Mouse (Mus musculus): ENCODE measurements around the gene Ppfia3. TPM values are rescaled to one million over a fixed set of nuclear protein-coding genes. Genes with fewer than 3 reads are reported as not detected.
"Not testable (repeated sequence)": the region's sequence is repeated elsewhere in the genome, so short reads cannot be mapped to it uniquely, and the experiment has no call there.

Ppfia3 gene
- total and polyA plus RNA-seq, 2 experiments from 2014 or later: 25.5 to 107 TPM

- WGBS: 1% methylated on average over 43 of the region's 43 CpGs
- H3K4me3 ChIP-seq (ENCODE audit: low read length): peak overlapping the region; percentile 46
Observed at GRCm38 (mm10) chr7:45361243-45361804, 5.5 kb downstream of the Ppfia3 start.

GRCm38 (mm10) chr7:45360404-45361125 is 6.3 kb downstream of the Ppfia3 start:
- Histone ChIP-seq H3K4me2 (ENCODE audit: low read depth, low read length) (peak overlapping the region; percentile 68; the same call in 1 of the 2 replicates), H3K27ac (no peak overlapping the region), H3K9me3 (ENCODE audit: low read length) (no peaks in the 10 kb centered on the region), H3K27me3 (ENCODE audit: insufficient read depth, low read length) (no peaks in the 10 kb centered on the region), H3K36me3 (ENCODE audit: insufficient read depth, low read length) (peaks cover 14% of the 10 kb centered on the region), H3K4me1 (ENCODE audit: insufficient read depth, low read length) (peaks cover 11% of the 10 kb centered on the region), H3K9ac (replicated peaks; ENCODE audit: low read length) (no peak overlapping the region), H3K4me3 (ENCODE audit: low read length) (peak overlapping the region; percentile 46; the same call in 1 of the 2 replicates)
- no peak; the same call in 1 of the 2 replicates for ATAC-seq
- no peak for DNase-seq (ENCODE audit: low spot score)
- 61% methylated on average over 18 of the region's 18 CpGs for WGBS
- no peak for TF ChIP-seq CTCF (IDR thresholded peaks at IDR 0.05; ENCODE audit: low read depth)

More at GRCm38 (mm10) chr7:45361243-45361804, 5.5 kb downstream of the Ppfia3 start:
- H3K9ac ChIP-seq (replicated peaks; ENCODE audit: low read length): peak overlapping the region; percentile 65
- H3K27ac ChIP-seq: peak overlapping the region; percentile 65; the same call in 1 of the 2 replicates
- H3K9me3 ChIP-seq (ENCODE audit: low read length): no peaks in the 10 kb centered on the region
- ATAC-seq (peak; percentile 93), DNase-seq (ENCODE audit: low spot score) (peak; percentile 95)
- peaks cover 9% of the 10 kb centered on the region for H3K36me3 ChIP-seq (ENCODE audit: insufficient read depth, low read length)
- no peaks in the 10 kb centered on the region for H3K27me3 ChIP-seq (ENCODE audit: insufficient read depth, low read length)
- H3K4me2 ChIP-seq (ENCODE audit: low read depth, low read length): peak overlapping the region; percentile 68
- peaks cover 11% of the 10 kb centered on the region for H3K4me1 ChIP-seq (ENCODE audit: insufficient read depth, low read length)
- TF ChIP-seq CTCF (IDR thresholded peaks at IDR 0.05; ENCODE audit: low read depth): no peak

- not testable (repeated sequence) for DNase-seq (ENCODE audit: low spot score); H3K4me2 ChIP-seq (ENCODE audit: low read depth, low read length); H3K4me3 ChIP-seq (ENCODE audit: low read length); H3K27me3 ChIP-seq (ENCODE audit: insufficient read depth, low read length); H3K9ac ChIP-seq (replicated peaks; ENCODE audit: low read length); H3K4me1 ChIP-seq (ENCODE audit: insufficient read depth, low read length); H3K9me3 ChIP-seq (ENCODE audit: low read length); H3K27ac ChIP-seq; ATAC-seq
- H3K36me3 ChIP-seq (ENCODE audit: insufficient read depth, low read length): peaks cover 20% of the 10 kb centered on the region
- 78% methylated on average over 10 of the region's 11 CpGs for WGBS
Observed at GRCm38 (mm10) chr7:45359081-45359480, 7.7 kb downstream of the Ppfia3 start.

- Histone ChIP-seq H3K4me1 (ENCODE audit: insufficient read depth, low read length) (no peaks in the 10 kb centered on the region), H3K9ac (replicated peaks; ENCODE audit: low read length) (no peak overlapping the region), H3K27ac (no peak overlapping the region), H3K4me2 (ENCODE audit: low read depth, low read length) (no peak overlapping the region), H3K27me3 (ENCODE audit: insufficient read depth, low read length) (no peaks in the 10 kb centered on the region), H3K4me3 (ENCODE audit: low read length) (no peak overlapping the region), H3K9me3 (ENCODE audit: low read length) (no peaks in the 10 kb centered on the region), H3K36me3 (ENCODE audit: insufficient read depth, low read length) (peaks cover 31% of the 10 kb centered on the region)
- DNase-seq (ENCODE audit: low spot score): no peak
- ATAC-seq: no peak
- TF ChIP-seq CTCF (IDR thresholded peaks at IDR 0.05; ENCODE audit: low read depth): no peak
- WGBS: 63% methylated on average over 13 of the region's 13 CpGs
Observed at GRCm38 (mm10) chr7:45356087-45356486, 10.7 kb downstream of the Ppfia3 start.

GRCm38 (mm10) chr7:45355318-45356020 is 11.3 kb downstream of the Ppfia3 start:
- Histone ChIP-seq H3K4me1 (ENCODE audit: insufficient read depth, low read length) (no peaks in the 10 kb centered on the region), H3K9me3 (ENCODE audit: low read length) (no peaks in the 10 kb centered on the region), H3K4me2 (ENCODE audit: low read depth, low read length) (no peak overlapping the region), H3K36me3 (ENCODE audit: insufficient read depth, low read length) (peaks cover 32% of the 10 kb centered on the region), H3K4me3 (ENCODE audit: low read length) (no peak overlapping the region), H3K9ac (replicated peaks; ENCODE audit: low read length) (no peak overlapping the region), H3K27ac (no peak overlapping the region), H3K27me3 (ENCODE audit: insufficient read depth, low read length) (no peaks in the 10 kb centered on the region)
- DNase-seq (ENCODE audit: low spot score): no peak
- ATAC-seq: 0 out of 2 replicates have a peak, but pooled peaks have one; percentile 28
- 75% methylated on average over 15 of the region's 15 CpGs for WGBS
- no peak for TF ChIP-seq CTCF (IDR thresholded peaks at IDR 0.05; ENCODE audit: low read depth)

GRCm38 (mm10) chr7:45353041-45353440 is 13.8 kb downstream of the Ppfia3 start:
- H3K4me1 ChIP-seq (ENCODE audit: insufficient read depth, low read length): no peaks in the 10 kb centered on the region
- no peak overlapping the region for H3K4me3 ChIP-seq (ENCODE audit: low read length)
- WGBS: 25% methylated on average over 5 of the region's 5 CpGs
- no peaks in the 10 kb centered on the region for H3K9me3 ChIP-seq (ENCODE audit: low read length)
- H3K9ac ChIP-seq (replicated peaks; ENCODE audit: low read length): no peak overlapping the region
- no peak overlapping the region for H3K4me2 ChIP-seq (ENCODE audit: low read depth, low read length)
- no peak overlapping the region for H3K27ac ChIP-seq
- H3K36me3 ChIP-seq (ENCODE audit: insufficient read depth, low read length): peaks cover 53% of the 10 kb centered on the region
- ATAC-seq (no peak), DNase-seq (ENCODE audit: low spot score) (no peak)
- TF ChIP-seq CTCF (IDR thresholded peaks at IDR 0.05; ENCODE audit: low read depth): no peak
- H3K27me3 ChIP-seq (ENCODE audit: insufficient read depth, low read length): no peaks in the 10 kb centered on the region
